Mouse (Mus musculus) forebrain, embryonic 16.5 days (tissue): ENCODE measurements at regions not wholly inside any gene's neighbourhood (a gene's known extent, or its start where the extent isn't known, plus 50 kb on each side); places are given as distances from the start of the nearest gene placed in this dataset.

Experiments used
- ATAC-seq: fragments of 200-750 bp; cut with Nextera tagmentation; 2 replicates; pipeline ENCODE4 v1.8.0; 2017; ENCODE audit warnings: mild to moderate bottlenecking, moderate library complexity
- H3K27ac ChIP-seq: fragments of 300-500 bp; sonication (generic); 2 replicates; pipeline ENCODE4 v1.5.1; 2014; ENCODE audit warnings: low read length, control low read depth
- H3K27me3 ChIP-seq: fragments of 300-500 bp; sonication (generic); replicated peaks from 2 replicates; pipeline ENCODE4 v1.6.1; 2014; ENCODE audit warnings: low read length; ENCODE audit not compliant: control insufficient read depth, insufficient read depth
- H3K36me3 ChIP-seq: fragments of 300-500 bp; sonication (generic); 2 replicates; pipeline ENCODE4 v1.6.1; 2014; ENCODE audit not compliant: control insufficient read depth, insufficient read depth
- H3K4me1 ChIP-seq: fragments of 300-500 bp; sonication (generic); replicated peaks from 2 replicates; pipeline ENCODE4 v1.6.1; 2014; ENCODE audit warnings: low read length; ENCODE audit not compliant: control insufficient read depth, insufficient read depth
- H3K4me2 ChIP-seq: fragments of 300-500 bp; sonication (generic); 2 replicates; pipeline ENCODE4 v1.6.1; 2014; ENCODE audit warnings: mild to moderate bottlenecking, low read length, control low read depth
- H3K4me3 ChIP-seq: fragments of 300-500 bp; sonication (generic); replicated peaks from 2 replicates; pipeline ENCODE4 v1.5.1; 2014; ENCODE audit warnings: mild to moderate bottlenecking, low read length, control low read depth
- H3K9ac ChIP-seq: fragments of 300-500 bp; sonication (generic); replicated peaks from 2 replicates; pipeline ENCODE4 v1.6.1; 2014; ENCODE audit warnings: low read depth, low read length, control low read depth
- H3K9me3 ChIP-seq: fragments of 300-500 bp; sonication (generic); 2 replicates; pipeline ENCODE4 v1.6.1; 2016; ENCODE audit warnings: low read length; ENCODE audit not compliant: control insufficient read depth
- WGBS: fragments of 180-500 bp; shearing (Covaris S2); extraction: QIAGEN DNeasy Blood & Tissue Kit; methylation state at CpG from one replicate; pipeline ENCODE4 v1.1.7; 2014; 5-methylcytosine and 5-hydroxymethylcytosine counted together

- Histone ChIP-seq H3K4me3 (no peak overlapping the region), H3K36me3 (no peaks in the 10 kb centered on the region), H3K27ac (no peak overlapping the region), H3K4me2 (no peak overlapping the region), H3K27me3 (no peaks in the 10 kb centered on the region), H3K9me3 (no peaks in the 10 kb centered on the region), H3K4me1 (peaks cover 3% of the 10 kb centered on the region; the same call in 1 of the 2 replicates), H3K9ac (no peak overlapping the region)
- WGBS, result 82% methylated on average over 7 of the region's 7 CpGs
- no peak for ATAC-seq
These were observed 74.3 kb downstream of the Gp2 start for GRCm38 (mm10) chr7:119384670-119385241.

- H3K9ac ChIP-seq, result no peak overlapping the region
- H3K4me3 ChIP-seq, result no peak overlapping the region
- no peak overlapping the region for H3K4me2 ChIP-seq
- H3K4me1 ChIP-seq, result peaks cover 3% of the 10 kb centered on the region; the same call in 1 of the 2 replicates
- no peaks in the 10 kb centered on the region for H3K36me3 ChIP-seq
- H3K9me3 ChIP-seq, result no peaks in the 10 kb centered on the region
- 10% methylated on average over 3 of the region's 3 CpGs for WGBS
- ATAC-seq, result peak; percentile 67; the same call in 1 of the 2 replicates
- no peaks in the 10 kb centered on the region for H3K27me3 ChIP-seq
- H3K27ac ChIP-seq, result no peak overlapping the region
These were observed 79.2 kb downstream of the Gp2 start for GRCm38 (mm10) chr7:119379935-119380334.

- no peak; the same call in 1 of the 2 replicates for ATAC-seq
- 5% methylated on average over 1 of the region's 1 CpGs for WGBS
- no peak overlapping the region for H3K9ac ChIP-seq
- no peak overlapping the region for H3K4me3 ChIP-seq
- H3K4me1 ChIP-seq, result peaks cover 8% of the 10 kb centered on the region; the same call in 1 of the 2 replicates
- no peak overlapping the region for H3K4me2 ChIP-seq
- no peak overlapping the region for H3K27ac ChIP-seq
- no peaks in the 10 kb centered on the region for H3K27me3 ChIP-seq
- no peaks in the 10 kb centered on the region for H3K9me3 ChIP-seq
- no peaks in the 10 kb centered on the region for H3K36me3 ChIP-seq
These were observed 94.9 kb downstream of the Gp2 start for GRCm38 (mm10) chr7:119364268-119364596.

- peak; percentile 73 for ATAC-seq
- Histone ChIP-seq H3K4me2 (no peak overlapping the region), H3K9me3 (no peaks in the 10 kb centered on the region), H3K9ac (no peak overlapping the region), H3K27me3 (no peaks in the 10 kb centered on the region), H3K4me3 (no peak overlapping the region), H3K4me1 (peaks cover 8% of the 10 kb centered on the region; the same call in 1 of the 2 replicates), H3K36me3 (no peaks in the 10 kb centered on the region), H3K27ac (no peak overlapping the region)
- WGBS, result 22% methylated on average over 5 of the region's 5 CpGs
These were observed 95.4 kb downstream of the Gp2 start for GRCm38 (mm10) chr7:119363552-119364267.

- H3K27ac ChIP-seq, result no peak overlapping the region
- H3K9me3 ChIP-seq, result no peaks in the 10 kb centered on the region
- no peak overlapping the region for H3K9ac ChIP-seq
- H3K4me3 ChIP-seq, result no peak overlapping the region
- no peaks in the 10 kb centered on the region for H3K36me3 ChIP-seq
- WGBS, result 11% methylated on average over 3 of the region's 3 CpGs
- peaks cover 7% of the 10 kb centered on the region; the same call in 1 of the 2 replicates for H3K4me1 ChIP-seq
- ATAC-seq, result no peak
- H3K27me3 ChIP-seq, result no peaks in the 10 kb centered on the region
- H3K4me2 ChIP-seq, result no peak overlapping the region
These were observed 101.7 kb downstream of the Gp2 start for GRCm38 (mm10) chr7:119357338-119357737.

- no peak overlapping the region for H3K27ac ChIP-seq
- no peak overlapping the region for H3K4me3 ChIP-seq
- H3K4me2 ChIP-seq, result no peak overlapping the region
- no peaks in the 10 kb centered on the region for H3K36me3 ChIP-seq
- H3K27me3 ChIP-seq, result no peaks in the 10 kb centered on the region
- H3K4me1 ChIP-seq, result peaks cover 7% of the 10 kb centered on the region; the same call in 1 of the 2 replicates
- no peaks in the 10 kb centered on the region for H3K9me3 ChIP-seq
- no peak overlapping the region for H3K9ac ChIP-seq
- ATAC-seq, result no peak
These were observed 102.8 kb downstream of the Gp2 start for GRCm38 (mm10) chr7:119356251-119356650.

GRCm38 (mm10) chr7:119352571-119352970, 106.5 kb downstream of the Gp2 start:
- WGBS, result 89% methylated on average over 12 of the region's 12 CpGs
- ATAC-seq, result no peak
- no peak overlapping the region for H3K27ac ChIP-seq
- H3K36me3 ChIP-seq, result no peaks in the 10 kb centered on the region
- peaks cover 4% of the 10 kb centered on the region; the same call in 1 of the 2 replicates for H3K4me1 ChIP-seq
- no peaks in the 10 kb centered on the region for H3K9me3 ChIP-seq
- H3K4me3 ChIP-seq, result no peak overlapping the region
- no peaks in the 10 kb centered on the region for H3K27me3 ChIP-seq
- H3K9ac ChIP-seq, result no peak overlapping the region
- H3K4me2 ChIP-seq, result no peak overlapping the region

- no peaks in the 10 kb centered on the region for H3K27me3 ChIP-seq
- ATAC-seq, result no peak
- WGBS, result 77% methylated on average over 1 of the region's 1 CpGs
- no peak overlapping the region for H3K4me3 ChIP-seq
- H3K9ac ChIP-seq, result no peak overlapping the region
- H3K36me3 ChIP-seq, result no peaks in the 10 kb centered on the region
- H3K4me1 ChIP-seq, result no peaks in the 10 kb centered on the region
- no peaks in the 10 kb centered on the region for H3K9me3 ChIP-seq
- no peak overlapping the region for H3K27ac ChIP-seq
- H3K4me2 ChIP-seq, result no peak overlapping the region
These were observed 108.4 kb downstream of the Gp2 start for GRCm38 (mm10) chr7:119350641-119351040.

- Histone ChIP-seq H3K9me3 (no peaks in the 10 kb centered on the region), H3K9ac (no peak overlapping the region), H3K27ac (no peak overlapping the region), H3K27me3 (no peaks in the 10 kb centered on the region), H3K4me3 (no peak overlapping the region), H3K4me2 (no peak overlapping the region), H3K4me1 (no peaks in the 10 kb centered on the region), H3K36me3 (no peaks in the 10 kb centered on the region)
- no peak for ATAC-seq
- 76% methylated on average over 1 of the region's 1 CpGs for WGBS
These were observed 115.7 kb downstream of the Gp2 start for GRCm38 (mm10) chr7:119343380-119343779.
